Mouse (Mus musculus) kidney, adult 2 months (tissue): ENCODE data around the gene Polr2c. TPM values are rescaled to one million over a fixed set of nuclear protein-coding genes. Genes with fewer than 3 reads are reported as not detected.

Experiments used
- DNase-seq: peaks from one replicate; pipeline ENCODE4 v3.0.0; 2021
- H3K27ac ChIP-seq: fragments of 200-500 bp; 2 replicates; pipeline ENCODE4 v1.5.1; 2012; ENCODE audit warnings: low read depth, low read length, control low read depth, inconsistent platforms; ENCODE audit not compliant: insufficient read depth
- H3K27me3 ChIP-seq: fragments of 200-500 bp; replicated peaks from 2 replicates; pipeline ENCODE4 v1.6.1; 2012; ENCODE audit warnings: mild to moderate bottlenecking, moderate library complexity, low read length, inconsistent platforms; ENCODE audit not compliant: control insufficient read depth, insufficient read depth
- H3K36me3 ChIP-seq: fragments of 200-500 bp; 2 replicates; pipeline ENCODE4 v1.6.1; 2012; ENCODE audit warnings: mild to moderate bottlenecking, moderate library complexity, low read length, inconsistent platforms; ENCODE audit not compliant: control insufficient read depth, insufficient read depth
- H3K4me1 ChIP-seq: fragments of 200-500 bp; 2 replicates; pipeline ENCODE4 v1.6.1; 2011; ENCODE audit warnings: low read length; ENCODE audit not compliant: control insufficient read depth, insufficient read depth
- H3K4me3 ChIP-seq: fragments of 200-500 bp; 2 replicates; pipeline ENCODE4 v1.5.1; 2011; ENCODE audit warnings: mild to moderate bottlenecking, low read depth, low read length, control low read depth; ENCODE audit not compliant: insufficient read depth
- CTCF ChIP-seq: fragments of 200-500 bp; conservative IDR thresholded peaks from 2 replicates; pipeline ENCODE4 v1.5.1; 2011; ENCODE audit warnings: low read depth, mild to moderate bottlenecking, control low read depth, low read length, moderate library complexity, mixed read lengths; ENCODE audit not compliant: insufficient read depth, insufficient read length
- POLR2A ChIP-seq: fragments of 200-500 bp; IDR thresholded peaks from one replicate; pipeline ENCODE4 v1.6.1; 2011; ENCODE audit warnings: low read depth, low read length, control low read depth
- WGBS: fragments of 180-500 bp; shearing (Covaris S2); methylation state at CpG from one replicate; pipeline ENCODE4 v1.1.7; 2018; 5-methylcytosine and 5-hydroxymethylcytosine counted together
- polyA plus RNA-seq: library from polyadenylated mRNA; depleted of rRNA; stranded (reverse); fragments of >200 nt; gene quantifications from 2 replicates; pipeline ENCODE4 v1.2.3, GENCODE M21; 2012

Gene Polr2c
- polyA plus RNA-seq, 1 experiment, result 107 TPM

DNA sequence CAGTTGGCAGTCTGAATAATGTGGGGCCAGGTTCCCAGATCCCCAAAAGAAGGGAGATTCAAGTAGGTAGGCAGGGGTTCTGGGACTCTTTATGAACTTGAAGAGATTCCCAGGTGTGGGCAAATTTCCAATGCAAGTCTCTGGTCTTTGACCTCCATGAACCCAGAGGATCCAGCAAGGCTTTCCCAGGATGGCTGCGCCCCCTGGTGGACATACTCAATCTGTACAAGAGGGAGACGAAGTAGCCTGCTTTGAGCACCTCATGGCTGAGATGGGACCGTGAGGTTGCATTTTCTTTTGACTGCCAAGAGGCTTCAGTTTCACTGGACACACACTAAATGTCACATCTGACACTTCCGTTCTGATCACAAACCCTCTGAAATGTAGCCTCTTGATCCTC lies 51.6 kb downstream of the Polr2c start:
- peak; percentile 93 for DNase-seq
- Histone ChIP-seq H3K4me1 (peaks cover 10% of the 10 kb centered on the region; the same call in 1 of the 2 replicates), H3K27ac (no peak overlapping the region), H3K27me3 (no peaks in the 10 kb centered on the region), H3K4me3 (no peak overlapping the region), H3K36me3 (no peaks in the 10 kb centered on the region)
- 3% methylated on average over 4 of the region's 4 CpGs for WGBS
- TF ChIP-seq CTCF, result peak; percentile 95
- TF ChIP-seq POLR2A, result no peak

DNA sequence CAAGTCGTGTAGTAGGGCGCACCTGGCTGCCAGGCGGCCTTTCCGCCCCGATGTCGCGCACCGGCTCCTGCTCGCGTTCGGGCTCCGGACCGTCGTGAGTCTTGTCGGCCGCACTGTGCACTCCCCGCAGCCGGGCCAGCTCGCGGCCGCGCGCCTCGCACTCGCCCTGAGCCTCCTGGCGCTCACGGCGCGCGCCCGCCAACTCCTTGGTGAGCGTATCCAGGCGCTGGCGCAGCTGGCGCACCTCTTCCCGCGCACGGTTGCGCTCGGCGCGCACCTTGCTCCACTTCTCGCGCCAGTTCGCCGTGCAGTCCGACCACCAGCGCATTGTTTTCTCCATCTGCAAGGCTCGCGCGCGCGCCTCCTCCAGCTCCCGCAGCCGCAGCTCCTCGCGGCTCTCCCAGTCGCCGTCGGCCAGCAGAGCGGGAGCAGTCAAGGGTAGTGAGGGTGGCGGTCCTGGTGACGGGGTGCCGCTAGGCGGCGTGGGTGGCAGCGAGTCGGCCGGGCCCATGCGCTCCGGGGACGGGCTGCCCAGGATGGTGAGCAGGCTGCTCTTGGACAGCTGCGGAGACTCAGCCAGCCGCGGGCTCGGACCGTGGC lies 55.9 kb downstream of the Polr2c start:
- H3K4me3 ChIP-seq, result peak overlapping the region; percentile 20; the same call in 1 of the 2 replicates
- DNase-seq, result peak; percentile 74
- 30% methylated on average over 77 of the region's 77 CpGs for WGBS
- H3K4me1 ChIP-seq, result peaks cover 13% of the 10 kb centered on the region
- no peaks in the 10 kb centered on the region for H3K27me3 ChIP-seq
- no peak overlapping the region for H3K27ac ChIP-seq
- TF ChIP-seq CTCF (peak; percentile 56), POLR2A (no peak)
- H3K36me3 ChIP-seq, result no peaks in the 10 kb centered on the region

DNA sequence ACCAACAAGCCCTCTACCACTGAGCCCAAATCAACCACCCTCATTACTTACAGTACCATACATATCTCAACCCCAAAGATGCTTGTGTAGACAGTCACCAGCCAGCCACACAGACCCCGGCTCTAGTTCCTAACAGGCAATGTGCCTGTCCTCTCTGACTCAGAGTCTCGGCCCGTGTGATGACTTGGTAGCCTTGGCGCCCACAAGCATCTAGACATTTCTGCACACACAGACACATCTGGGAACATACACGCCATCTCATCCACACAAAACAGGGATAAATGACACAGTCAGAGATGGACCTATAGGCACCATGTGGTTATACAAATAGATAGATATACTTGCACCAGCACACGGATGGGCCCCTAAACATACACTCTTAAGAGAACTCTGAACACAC lies 57.0 kb downstream of the Polr2c start:
- H3K36me3 ChIP-seq, result no peaks in the 10 kb centered on the region
- no peak for DNase-seq
- no peaks in the 10 kb centered on the region for H3K27me3 ChIP-seq
- no peak for TF ChIP-seq CTCF
- TF ChIP-seq POLR2A, result no peak
- no peak overlapping the region for H3K27ac ChIP-seq
- 90% methylated on average over 6 of the region's 6 CpGs for WGBS
- H3K4me3 ChIP-seq, result no peak overlapping the region
- H3K4me1 ChIP-seq, result peaks cover 7% of the 10 kb centered on the region

DNA sequence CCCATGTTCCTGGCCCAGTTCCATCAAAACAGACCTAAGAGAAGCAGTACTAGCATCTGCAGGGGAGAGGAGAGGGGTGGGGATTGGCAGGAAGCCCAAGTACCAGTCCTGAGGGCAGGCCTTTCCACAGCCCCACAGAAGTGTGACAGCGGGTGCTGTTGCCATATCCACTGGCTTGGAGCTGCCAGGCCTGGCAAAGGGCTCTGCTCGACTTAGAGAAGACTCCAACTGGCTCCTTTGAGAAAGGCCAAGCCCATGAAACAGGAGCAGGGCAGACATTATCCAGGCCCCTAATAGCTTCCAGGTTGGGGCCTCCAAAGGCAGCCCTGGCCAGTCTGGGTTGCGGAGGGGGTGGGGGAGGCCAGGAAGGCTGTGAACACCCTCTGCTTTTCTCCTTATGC lies 57.5 kb downstream of the Polr2c start:
- no peak overlapping the region for H3K27ac ChIP-seq
- peaks cover 7% of the 10 kb centered on the region for H3K4me1 ChIP-seq
- TF ChIP-seq POLR2A (no peak), CTCF (no peak)
- H3K36me3 ChIP-seq, result no peaks in the 10 kb centered on the region
- WGBS, result 54% methylated on average over 3 of the region's 3 CpGs
- H3K27me3 ChIP-seq, result no peaks in the 10 kb centered on the region
- no peak overlapping the region for H3K4me3 ChIP-seq
- peak; percentile 62 for DNase-seq

DNA sequence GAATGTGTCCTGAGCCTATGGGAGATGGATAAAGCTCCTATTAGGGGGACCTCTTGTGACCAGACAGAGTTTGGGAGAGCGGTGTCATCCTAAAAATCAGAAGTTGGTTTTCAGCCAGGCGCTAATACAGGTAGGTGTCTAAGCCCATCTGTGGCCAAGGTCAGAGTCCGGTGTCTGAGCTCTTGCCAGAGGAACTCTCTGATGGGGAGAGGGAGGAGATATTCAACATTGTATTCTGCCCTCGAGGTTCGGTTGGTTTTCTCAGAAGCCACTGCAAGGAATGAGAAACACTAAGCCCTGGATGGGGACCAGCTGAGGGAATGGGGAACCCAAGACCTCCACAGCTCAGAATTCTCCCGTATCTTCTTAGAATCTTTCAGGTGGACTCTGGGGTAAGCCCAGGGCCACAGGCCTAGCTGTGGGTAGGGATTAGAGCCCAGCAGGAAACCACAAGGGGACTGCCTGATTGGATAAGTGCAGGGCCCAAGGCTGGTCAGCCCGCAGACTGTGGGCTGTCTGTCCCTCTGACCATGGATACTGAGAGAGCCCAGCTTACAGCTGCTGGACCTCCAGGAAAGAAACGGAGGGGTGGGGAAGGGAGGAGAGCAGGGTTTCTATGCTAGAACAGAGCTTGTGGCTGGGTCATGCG lies 59.2 kb downstream of the Polr2c start:
- H3K4me1 ChIP-seq, result peaks cover 7% of the 10 kb centered on the region
- no peak overlapping the region for H3K27ac ChIP-seq
- H3K36me3 ChIP-seq, result no peaks in the 10 kb centered on the region
- H3K27me3 ChIP-seq, result no peaks in the 10 kb centered on the region
- no peak for TF ChIP-seq CTCF
- TF ChIP-seq POLR2A, result no peak
- peak; percentile 61 for DNase-seq
- 43% methylated on average over 9 of the region's 9 CpGs for WGBS
- peak overlapping the region; percentile 73; the same call in 1 of the 2 replicates for H3K4me3 ChIP-seq

DNA sequence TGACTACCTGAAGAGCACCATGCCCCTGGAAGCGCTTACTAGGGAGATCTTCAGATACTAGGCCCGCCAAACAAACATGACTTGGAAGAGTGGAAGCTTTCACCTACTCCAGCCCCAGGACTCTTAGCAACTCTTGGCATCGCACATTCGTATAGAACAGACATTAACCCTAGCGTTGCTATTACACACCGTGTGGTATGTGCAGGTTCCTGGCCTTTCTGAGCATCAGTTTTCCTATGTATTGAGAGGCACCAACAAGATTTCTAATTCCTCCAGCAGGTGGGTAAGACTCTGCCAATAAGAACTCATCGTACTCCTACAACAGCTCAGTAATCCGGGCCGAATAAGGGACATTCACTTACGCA lies 59.7 kb downstream of the Polr2c start:
- Histone ChIP-seq H3K27me3 (no peaks in the 10 kb centered on the region), H3K36me3 (no peaks in the 10 kb centered on the region), H3K4me1 (peaks cover 7% of the 10 kb centered on the region), H3K27ac (no peak overlapping the region), H3K4me3 (peak overlapping the region; percentile 73)
- TF ChIP-seq POLR2A (no peak), CTCF (no peak)
- no peak for DNase-seq
- 15% methylated on average over 10 of the region's 10 CpGs for WGBS

DNA sequence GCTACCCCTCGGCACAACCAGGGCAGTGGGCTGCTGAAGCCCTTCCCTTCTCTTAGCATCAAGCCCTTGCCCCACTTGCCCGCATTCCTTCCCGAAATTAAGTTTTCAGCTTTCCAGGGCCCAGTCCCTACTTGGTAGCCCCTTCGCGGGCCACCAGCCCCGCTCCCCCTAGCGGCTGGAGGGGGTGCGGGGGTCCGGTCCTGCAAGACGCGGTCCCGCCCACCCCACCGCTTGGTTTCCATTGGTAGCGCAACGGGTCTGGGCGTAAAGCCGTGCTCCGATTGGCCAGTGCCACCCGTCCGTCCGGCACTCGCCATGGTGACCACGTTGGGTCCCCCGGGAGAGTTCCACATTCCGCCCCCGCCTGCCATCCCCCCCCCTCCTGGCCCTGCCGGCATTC lies 60.1 kb downstream of the Polr2c start:
- peak; percentile 42; the same call in 1 of the 2 replicates for TF ChIP-seq CTCF
- no peak for TF ChIP-seq POLR2A

More for the DNA sequence above, 60.1 kb downstream of the Polr2c start:
- Histone ChIP-seq H3K4me3 (peak overlapping the region; percentile 73), H3K27ac (no peak overlapping the region), H3K27me3 (no peaks in the 10 kb centered on the region), H3K36me3 (no peaks in the 10 kb centered on the region), H3K4me1 (peaks cover 7% of the 10 kb centered on the region)
- 2% methylated on average over 25 of the region's 27 CpGs for WGBS
- peak; percentile 96 for DNase-seq
